Mouse (Mus musculus): Measurements from ENCODE around the gene Metrnl. TPM values are rescaled to one million over a fixed set of nuclear protein-coding genes. Genes with fewer than 3 reads are reported as not detected.

Gene Metrnl
- polyA plus RNA-seq (2014; fragmentation: Nextera tagmentation; extraction: Ambion mirVana) = 21.1 and 21.5 TPM in 2 replicates

- WGBS = 83% methylated on average over 5 of the region's 5 CpGs
- peak within 1 kb of the TSS; percentile 61 for H3K4me3 ChIP-seq (ENCODE audit: low read depth, low read length)
- peak within 1 kb of the TSS; percentile 98 for H3K4me2 ChIP-seq (ENCODE audit: low read depth, low read length)
- no peaks in the 10 kb centered on the region for H3K36me3 ChIP-seq (ENCODE audit: control insufficient read depth, insufficient read depth, low read length)
- 0 out of 2 replicates have a peak, but pooled peaks cover 5% of the 10 kb centered on the region for H3K4me1 ChIP-seq (ENCODE audit: control insufficient read depth, insufficient read depth, low read length)
- no peaks in the 10 kb centered on the region for H3K9me3 ChIP-seq (ENCODE audit: control insufficient read depth, low read length)
- ATAC-seq (ENCODE audit: low read depth) = no peak
- no peak within 1 kb of the TSS for H3K27ac ChIP-seq (ENCODE audit: low read depth, low read length)
- peak within 1 kb of the TSS; percentile 52 for H3K9ac ChIP-seq (replicated peaks; ENCODE audit: low read depth, low read length)
- peaks cover 14% of the 10 kb centered on the region for H3K27me3 ChIP-seq (ENCODE audit: control insufficient read depth, insufficient read depth, low read length)
Observed at GRCm38 (mm10) chr11:121701244-121701643, at the start of gene Metrnl. Gene Metrnl, plus strand, starts transcription at chr11:121701544.

GRCm38 (mm10) chr11:121651556-121651955 is 49.8 kb upstream of the Metrnl start:
- no peaks in the 10 kb centered on the region for H3K27me3 ChIP-seq (ENCODE audit: control insufficient read depth, insufficient read depth, low read length)
- no peaks in the 10 kb centered on the region for H3K4me1 ChIP-seq (ENCODE audit: control insufficient read depth, insufficient read depth, low read length)
- no peak for ATAC-seq (ENCODE audit: low read depth)
- WGBS = 95% methylated on average over 9 of the region's 9 CpGs
- no peak overlapping the region for H3K27ac ChIP-seq (ENCODE audit: low read depth, low read length)
- no peaks in the 10 kb centered on the region for H3K9me3 ChIP-seq (ENCODE audit: control insufficient read depth, low read length)
- no peaks in the 10 kb centered on the region for H3K36me3 ChIP-seq (ENCODE audit: control insufficient read depth, insufficient read depth, low read length)
- no peak overlapping the region for H3K4me3 ChIP-seq (ENCODE audit: low read depth, low read length)
- H3K9ac ChIP-seq (replicated peaks; ENCODE audit: low read depth, low read length) = no peak overlapping the region
- H3K4me2 ChIP-seq (ENCODE audit: low read depth, low read length) = no peak overlapping the region

- Histone ChIP-seq H3K27me3 (ENCODE audit: control insufficient read depth, insufficient read depth, low read length) (no peaks in the 10 kb centered on the region), H3K4me2 (ENCODE audit: low read depth, low read length) (no peak overlapping the region), H3K4me3 (ENCODE audit: low read depth, low read length) (no peak overlapping the region), H3K36me3 (ENCODE audit: control insufficient read depth, insufficient read depth, low read length) (no peaks in the 10 kb centered on the region), H3K4me1 (ENCODE audit: control insufficient read depth, insufficient read depth, low read length) (no peaks in the 10 kb centered on the region), H3K27ac (ENCODE audit: low read depth, low read length) (no peak overlapping the region), H3K9ac (replicated peaks; ENCODE audit: low read depth, low read length) (no peak overlapping the region), H3K9me3 (ENCODE audit: control insufficient read depth, low read length) (no peaks in the 10 kb centered on the region)
- 93% methylated on average over 5 of the region's 5 CpGs for WGBS
- ATAC-seq (ENCODE audit: low read depth) = no peak
Observed at GRCm38 (mm10) chr11:121651983-121652382, 49.4 kb upstream of the Metrnl start.

GRCm38 (mm10) chr11:121652547-121653305 is 48.6 kb upstream of the Metrnl start:
- no peak overlapping the region for H3K27ac ChIP-seq (ENCODE audit: low read depth, low read length)
- no peaks in the 10 kb centered on the region for H3K27me3 ChIP-seq (ENCODE audit: control insufficient read depth, insufficient read depth, low read length)
- no peak overlapping the region for H3K4me2 ChIP-seq (ENCODE audit: low read depth, low read length)
- H3K4me3 ChIP-seq (ENCODE audit: low read depth, low read length) = no peak overlapping the region
- no peaks in the 10 kb centered on the region for H3K36me3 ChIP-seq (ENCODE audit: control insufficient read depth, insufficient read depth, low read length)
- ATAC-seq (ENCODE audit: low read depth) = no peak
- whole genome bisulfite sequencing = 55% methylated on average over 10 of the region's 10 CpGs
- no peaks in the 10 kb centered on the region for H3K4me1 ChIP-seq (ENCODE audit: control insufficient read depth, insufficient read depth, low read length)
- H3K9ac ChIP-seq (replicated peaks; ENCODE audit: low read depth, low read length) = no peak overlapping the region
- no peaks in the 10 kb centered on the region for H3K9me3 ChIP-seq (ENCODE audit: control insufficient read depth, low read length)

GRCm38 (mm10) chr11:121653631-121654030 is 47.7 kb upstream of the Metrnl start:
- no peaks in the 10 kb centered on the region for H3K36me3 ChIP-seq (ENCODE audit: control insufficient read depth, insufficient read depth, low read length)
- H3K9me3 ChIP-seq (ENCODE audit: control insufficient read depth, low read length) = no peaks in the 10 kb centered on the region
- H3K9ac ChIP-seq (replicated peaks; ENCODE audit: low read depth, low read length) = no peak overlapping the region
- H3K4me3 ChIP-seq (ENCODE audit: low read depth, low read length) = no peak overlapping the region
- no peaks in the 10 kb centered on the region for H3K4me1 ChIP-seq (ENCODE audit: control insufficient read depth, insufficient read depth, low read length)
- no peaks in the 10 kb centered on the region for H3K27me3 ChIP-seq (ENCODE audit: control insufficient read depth, insufficient read depth, low read length)
- no peak overlapping the region for H3K27ac ChIP-seq (ENCODE audit: low read depth, low read length)
- H3K4me2 ChIP-seq (ENCODE audit: low read depth, low read length) = no peak overlapping the region
- WGBS = 73% methylated on average over 4 of the region's 4 CpGs
- ATAC-seq (ENCODE audit: low read depth) = no peak

GRCm38 (mm10) chr11:121654406-121654945 is 46.9 kb upstream of the Metrnl start:
- Histone ChIP-seq H3K9me3 (ENCODE audit: control insufficient read depth, low read length) (no peaks in the 10 kb centered on the region), H3K27me3 (ENCODE audit: control insufficient read depth, insufficient read depth, low read length) (no peaks in the 10 kb centered on the region), H3K4me3 (ENCODE audit: low read depth, low read length) (no peak overlapping the region), H3K27ac (ENCODE audit: low read depth, low read length) (no peak overlapping the region), H3K4me1 (ENCODE audit: control insufficient read depth, insufficient read depth, low read length) (no peaks in the 10 kb centered on the region), H3K9ac (replicated peaks; ENCODE audit: low read depth, low read length) (no peak overlapping the region), H3K36me3 (ENCODE audit: control insufficient read depth, insufficient read depth, low read length) (no peaks in the 10 kb centered on the region), H3K4me2 (ENCODE audit: low read depth, low read length) (no peak overlapping the region)
- WGBS = 84% methylated on average over 9 of the region's 9 CpGs
- ATAC-seq (ENCODE audit: low read depth) = no peak

GRCm38 (mm10) chr11:121655166-121655806 is 46.1 kb upstream of the Metrnl start:
- H3K9me3 ChIP-seq (ENCODE audit: control insufficient read depth, low read length) = no peaks in the 10 kb centered on the region
- H3K36me3 ChIP-seq (ENCODE audit: control insufficient read depth, insufficient read depth, low read length) = no peaks in the 10 kb centered on the region
- no peaks in the 10 kb centered on the region for H3K4me1 ChIP-seq (ENCODE audit: control insufficient read depth, insufficient read depth, low read length)
- H3K4me3 ChIP-seq (ENCODE audit: low read depth, low read length) = no peak overlapping the region
- no peak overlapping the region for H3K27ac ChIP-seq (ENCODE audit: low read depth, low read length)
- 87% methylated on average over 6 of the region's 6 CpGs for WGBS
- no peak overlapping the region for H3K9ac ChIP-seq (replicated peaks; ENCODE audit: low read depth, low read length)
- no peak overlapping the region for H3K4me2 ChIP-seq (ENCODE audit: low read depth, low read length)
- no peaks in the 10 kb centered on the region for H3K27me3 ChIP-seq (ENCODE audit: control insufficient read depth, insufficient read depth, low read length)
- ATAC-seq (ENCODE audit: low read depth) = no peak

- Histone ChIP-seq H3K4me1 (ENCODE audit: control insufficient read depth, insufficient read depth, low read length) (no peaks in the 10 kb centered on the region), H3K27me3 (ENCODE audit: control insufficient read depth, insufficient read depth, low read length) (no peaks in the 10 kb centered on the region), H3K4me2 (ENCODE audit: low read depth, low read length) (no peak overlapping the region), H3K9me3 (ENCODE audit: control insufficient read depth, low read length) (no peaks in the 10 kb centered on the region), H3K36me3 (ENCODE audit: control insufficient read depth, insufficient read depth, low read length) (no peaks in the 10 kb centered on the region), H3K9ac (replicated peaks; ENCODE audit: low read depth, low read length) (no peak overlapping the region), H3K4me3 (ENCODE audit: low read depth, low read length) (no peak overlapping the region), H3K27ac (ENCODE audit: low read depth, low read length) (no peak overlapping the region)
- 85% methylated on average over 6 of the region's 6 CpGs for WGBS
- ATAC-seq (ENCODE audit: low read depth) = no peak
Observed at GRCm38 (mm10) chr11:121655807-121656511, 45.4 kb upstream of the Metrnl start.
